Mouse (Mus musculus): ENCODE measurements at regions not wholly inside any gene's neighbourhood (a gene's known extent, or its start where the extent isn't known, plus 50 kb on each side); places are given as distances from the start of the nearest gene placed in this dataset.

- Histone ChIP-seq H3K9ac (ENCODE audit: low read depth, low read length) (no peak overlapping the region), H3K4me3 (ENCODE audit: low read length) (no peak overlapping the region), H3K9me3 (ENCODE audit: control insufficient read depth, low read length) (no peaks in the 10 kb centered on the region), H3K4me1 (ENCODE audit: control insufficient read depth, insufficient read depth, low read depth, low read length) (peaks cover 3% of the 10 kb centered on the region), H3K36me3 (ENCODE audit: control insufficient read depth, insufficient read depth, low read length) (no peaks in the 10 kb centered on the region), H3K4me2 (ENCODE audit: low read length) (no peak overlapping the region), H3K27me3 (replicated peaks; ENCODE audit: control insufficient read depth, insufficient read depth, low read length) (no peaks in the 10 kb centered on the region), H3K27ac (ENCODE audit: low read depth, low read length) (no peak overlapping the region)
- no peak for ATAC-seq
Measured at GRCm38 (mm10) chr1:128692799-128693198, 100.7 kb upstream of the Cxcr4 start.

DNA sequence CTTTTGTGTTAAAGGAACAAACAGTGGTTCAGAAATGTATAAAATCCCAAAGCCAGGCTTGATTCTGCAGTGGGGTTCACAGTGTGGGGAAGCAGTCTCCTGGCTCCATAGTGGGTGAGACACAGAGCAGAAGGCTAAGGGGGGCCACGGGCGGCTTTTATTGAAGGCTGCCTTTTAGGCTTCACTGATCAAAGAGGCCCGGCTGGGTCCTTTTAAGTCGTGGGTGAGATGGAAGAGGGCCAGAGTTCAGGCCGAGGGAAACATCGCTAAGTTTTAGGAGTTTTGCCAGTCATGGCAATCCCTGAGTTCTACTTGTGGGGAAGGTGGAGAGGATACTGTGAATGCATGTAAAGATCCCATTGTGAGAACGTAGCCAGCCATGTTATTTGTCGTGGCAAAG lies 100.2 kb upstream of the Cxcr4 start:
- Histone ChIP-seq H3K4me3 (ENCODE audit: low read length) (no peak overlapping the region), H3K27me3 (replicated peaks; ENCODE audit: control insufficient read depth, insufficient read depth, low read length) (no peaks in the 10 kb centered on the region), H3K9me3 (ENCODE audit: control insufficient read depth, low read length) (no peaks in the 10 kb centered on the region), H3K27ac (ENCODE audit: low read depth, low read length) (no peak overlapping the region), H3K4me2 (ENCODE audit: low read length) (no peak overlapping the region), H3K4me1 (ENCODE audit: control insufficient read depth, insufficient read depth, low read depth, low read length) (peaks cover 7% of the 10 kb centered on the region), H3K9ac (ENCODE audit: low read depth, low read length) (no peak overlapping the region), H3K36me3 (ENCODE audit: control insufficient read depth, insufficient read depth, low read length) (no peaks in the 10 kb centered on the region)
- ATAC-seq = peak; percentile 20; the same call in 1 of the 2 replicates
- 10% methylated on average over 8 of the region's 8 CpGs for WGBS

DNA sequence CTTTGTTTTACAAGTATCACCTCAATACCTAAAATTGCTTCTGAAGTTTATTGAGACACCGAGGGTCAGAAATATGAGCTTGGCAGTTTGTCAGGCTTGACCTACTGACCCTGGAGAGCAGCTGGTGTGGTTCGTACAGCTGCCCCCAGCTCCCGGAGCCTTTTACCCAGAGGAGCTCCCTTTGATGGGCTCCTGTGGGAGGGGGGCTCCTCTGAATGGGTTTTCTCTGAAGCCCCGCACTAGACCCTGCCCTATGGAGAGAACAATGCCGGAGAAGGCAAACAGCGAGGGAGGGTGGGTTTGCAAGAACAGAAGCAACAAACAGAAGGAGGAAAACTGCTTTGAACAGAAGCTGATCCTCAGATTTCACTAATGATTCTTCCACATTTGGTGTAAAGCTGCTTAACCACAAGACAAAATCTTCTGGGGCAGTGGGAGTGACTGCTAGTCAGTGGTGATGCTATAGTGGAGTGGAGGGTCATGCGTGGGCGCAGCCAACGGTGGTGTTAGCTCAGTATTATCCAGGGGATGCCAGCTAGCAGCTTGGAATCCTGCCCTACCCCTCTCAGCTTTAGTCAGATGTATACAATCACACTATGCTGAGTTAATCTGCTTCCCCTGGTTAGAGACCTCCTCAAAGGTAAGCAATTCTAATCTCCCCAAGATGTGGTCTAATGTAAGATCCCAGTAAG lies 95.3 kb upstream of the Cxcr4 start:
- peaks cover 14% of the 10 kb centered on the region for H3K4me1 ChIP-seq (ENCODE audit: control insufficient read depth, insufficient read depth, low read depth, low read length)
- 10% methylated on average over 9 of the region's 9 CpGs for WGBS
- no peaks in the 10 kb centered on the region for H3K9me3 ChIP-seq (ENCODE audit: control insufficient read depth, low read length)
- H3K27me3 ChIP-seq (replicated peaks; ENCODE audit: control insufficient read depth, insufficient read depth, low read length) = no peaks in the 10 kb centered on the region
- no peak overlapping the region for H3K27ac ChIP-seq (ENCODE audit: low read depth, low read length)
- ATAC-seq = no peak; the same call in 1 of the 2 replicates
- H3K36me3 ChIP-seq (ENCODE audit: control insufficient read depth, insufficient read depth, low read length) = no peaks in the 10 kb centered on the region
- H3K9ac ChIP-seq (ENCODE audit: low read depth, low read length) = 0 out of 2 replicates have a peak overlapping the region, but pooled peaks have one; percentile 1
- H3K4me3 ChIP-seq (ENCODE audit: low read length) = no peak overlapping the region
- no peak overlapping the region for H3K4me2 ChIP-seq (ENCODE audit: low read length)

- 22% methylated on average over 8 of the region's 8 CpGs for WGBS
- no peak overlapping the region for H3K4me3 ChIP-seq (ENCODE audit: low read length)
- H3K4me1 ChIP-seq (ENCODE audit: control insufficient read depth, insufficient read depth, low read depth, low read length) = peaks cover 11% of the 10 kb centered on the region
- H3K4me2 ChIP-seq (ENCODE audit: low read length) = no peak overlapping the region
- no peaks in the 10 kb centered on the region for H3K27me3 ChIP-seq (replicated peaks; ENCODE audit: control insufficient read depth, insufficient read depth, low read length)
- no peaks in the 10 kb centered on the region for H3K36me3 ChIP-seq (ENCODE audit: control insufficient read depth, insufficient read depth, low read length)
- no peak for ATAC-seq
- H3K9ac ChIP-seq (ENCODE audit: low read depth, low read length) = no peak overlapping the region
- H3K9me3 ChIP-seq (ENCODE audit: control insufficient read depth, low read length) = no peaks in the 10 kb centered on the region
- no peak overlapping the region for H3K27ac ChIP-seq (ENCODE audit: low read depth, low read length)
Measured at GRCm38 (mm10) chr1:128685467-128686137, 93.5 kb upstream of the Cxcr4 start.

GRCm38 (mm10) chr1:128682942-128683341 lies 90.8 kb upstream of the Cxcr4 start:
- no peaks in the 10 kb centered on the region for H3K27me3 ChIP-seq (replicated peaks; ENCODE audit: control insufficient read depth, insufficient read depth, low read length)
- no peak overlapping the region for H3K4me2 ChIP-seq (ENCODE audit: low read length)
- no peaks in the 10 kb centered on the region for H3K36me3 ChIP-seq (ENCODE audit: control insufficient read depth, insufficient read depth, low read length)
- no peaks in the 10 kb centered on the region for H3K9me3 ChIP-seq (ENCODE audit: control insufficient read depth, low read length)
- WGBS = 75% methylated on average over 8 of the region's 8 CpGs
- ATAC-seq = no peak
- H3K9ac ChIP-seq (ENCODE audit: low read depth, low read length) = no peak overlapping the region
- no peak overlapping the region for H3K27ac ChIP-seq (ENCODE audit: low read depth, low read length)
- peaks cover 22% of the 10 kb centered on the region for H3K4me1 ChIP-seq (ENCODE audit: control insufficient read depth, insufficient read depth, low read depth, low read length)
- H3K4me3 ChIP-seq (ENCODE audit: low read length) = no peak overlapping the region

DNA sequence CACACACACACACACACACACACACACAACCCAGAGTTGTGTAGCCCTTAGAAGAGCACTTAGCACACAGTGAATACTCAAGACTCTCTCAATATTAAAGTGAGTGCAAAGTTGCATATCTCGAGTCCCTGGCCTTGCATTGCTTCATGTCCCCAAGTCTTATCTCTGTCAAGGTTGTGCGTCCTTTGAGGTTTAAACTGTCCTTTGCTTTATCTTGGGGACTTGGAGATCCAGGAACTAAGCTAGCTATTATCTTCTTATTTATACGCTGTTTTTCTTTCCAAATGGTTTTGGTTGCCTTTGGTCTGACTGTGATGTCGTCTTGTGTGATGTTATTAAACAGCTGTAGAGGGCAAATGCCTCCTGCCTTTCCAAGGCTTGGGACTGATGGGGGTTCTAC lies 89.2 kb upstream of the Cxcr4 start:
- Histone ChIP-seq H3K9me3 (ENCODE audit: control insufficient read depth, low read length) (no peaks in the 10 kb centered on the region), H3K27ac (ENCODE audit: low read depth, low read length) (no peak overlapping the region), H3K4me1 (ENCODE audit: control insufficient read depth, insufficient read depth, low read depth, low read length) (peaks cover 15% of the 10 kb centered on the region), H3K36me3 (ENCODE audit: control insufficient read depth, insufficient read depth, low read length) (no peaks in the 10 kb centered on the region), H3K4me3 (ENCODE audit: low read length) (no peak overlapping the region), H3K27me3 (replicated peaks; ENCODE audit: control insufficient read depth, insufficient read depth, low read length) (no peaks in the 10 kb centered on the region), H3K9ac (ENCODE audit: low read depth, low read length) (no peak overlapping the region), H3K4me2 (ENCODE audit: low read length) (no peak overlapping the region)
- 66% methylated on average over 4 of the region's 4 CpGs for WGBS
- no peak for ATAC-seq

- H3K27me3 ChIP-seq (replicated peaks; ENCODE audit: control insufficient read depth, insufficient read depth, low read length) = no peaks in the 10 kb centered on the region
- no peak overlapping the region for H3K4me2 ChIP-seq (ENCODE audit: low read length)
- 75% methylated on average over 3 of the region's 3 CpGs for WGBS
- ATAC-seq = no peak
- no peaks in the 10 kb centered on the region for H3K9me3 ChIP-seq (ENCODE audit: control insufficient read depth, low read length)
- peaks cover 11% of the 10 kb centered on the region for H3K4me1 ChIP-seq (ENCODE audit: control insufficient read depth, insufficient read depth, low read depth, low read length)
- no peak overlapping the region for H3K9ac ChIP-seq (ENCODE audit: low read depth, low read length)
- H3K4me3 ChIP-seq (ENCODE audit: low read length) = no peak overlapping the region
- H3K36me3 ChIP-seq (ENCODE audit: control insufficient read depth, insufficient read depth, low read length) = no peaks in the 10 kb centered on the region
- H3K27ac ChIP-seq (ENCODE audit: low read depth, low read length) = no peak overlapping the region
Measured at GRCm38 (mm10) chr1:128680538-128680937, 88.4 kb upstream of the Cxcr4 start.

GRCm38 (mm10) chr1:128680012-128680411 lies 87.9 kb upstream of the Cxcr4 start:
- no peaks in the 10 kb centered on the region for H3K36me3 ChIP-seq (ENCODE audit: control insufficient read depth, insufficient read depth, low read length)
- H3K9ac ChIP-seq (ENCODE audit: low read depth, low read length) = no peak overlapping the region
- 80% methylated on average over 5 of the region's 5 CpGs for WGBS
- H3K27me3 ChIP-seq (replicated peaks; ENCODE audit: control insufficient read depth, insufficient read depth, low read length) = no peaks in the 10 kb centered on the region
- H3K4me1 ChIP-seq (ENCODE audit: control insufficient read depth, insufficient read depth, low read depth, low read length) = peaks cover 11% of the 10 kb centered on the region
- no peak overlapping the region for H3K4me3 ChIP-seq (ENCODE audit: low read length)
- no peak overlapping the region for H3K27ac ChIP-seq (ENCODE audit: low read depth, low read length)
- 0 out of 2 replicates have a peak, but pooled peaks have one; percentile 14 for ATAC-seq
- no peak overlapping the region for H3K4me2 ChIP-seq (ENCODE audit: low read length)
- no peaks in the 10 kb centered on the region for H3K9me3 ChIP-seq (ENCODE audit: control insufficient read depth, low read length)

- ATAC-seq = peak; percentile 63
- Histone ChIP-seq H3K4me1 (ENCODE audit: control insufficient read depth, insufficient read depth, low read depth, low read length) (peaks cover 11% of the 10 kb centered on the region), H3K4me3 (ENCODE audit: low read length) (no peak overlapping the region), H3K27me3 (replicated peaks; ENCODE audit: control insufficient read depth, insufficient read depth, low read length) (no peaks in the 10 kb centered on the region), H3K4me2 (ENCODE audit: low read length) (no peak overlapping the region), H3K9ac (ENCODE audit: low read depth, low read length) (0 out of 2 replicates have a peak overlapping the region, but pooled peaks have one; percentile 6), H3K27ac (ENCODE audit: low read depth, low read length) (peak overlapping the region; percentile 33; the same call in 1 of the 2 replicates), H3K36me3 (ENCODE audit: control insufficient read depth, insufficient read depth, low read length) (no peaks in the 10 kb centered on the region), H3K9me3 (ENCODE audit: control insufficient read depth, low read length) (no peaks in the 10 kb centered on the region)
- whole genome bisulfite sequencing = 37% methylated on average over 18 of the region's 18 CpGs
Measured at GRCm38 (mm10) chr1:128679005-128679980, 87.2 kb upstream of the Cxcr4 start.

All from hindbrain, embryonic 16.5 days (tissue).